Mouse (Mus musculus) embryo, embryonic 11 days (tissue): ENCODE measurements at regions not wholly inside any gene's neighbourhood (a gene's known extent, or its start where the extent isn't known, plus 50 kb on each side); places are given as distances from the start of the nearest gene placed in this dataset.
A peak's percentile ranks its signal among the peaks of the same experiment; 100 is the strongest.

ENCODE experiments used
- DNase-seq: peaks from one replicate; pipeline ENCODE4 v3.0.0-alpha.2; 2015

- no peak for DNase-seq
Measured at GRCm38 (mm10) chr7:114912109-114912508, 168.6 kb downstream of the Insc start.

GRCm38 (mm10) chr7:114922155-114922554, 178.7 kb downstream of the Insc start:
- DNase-seq: peak; percentile 84

DNA sequence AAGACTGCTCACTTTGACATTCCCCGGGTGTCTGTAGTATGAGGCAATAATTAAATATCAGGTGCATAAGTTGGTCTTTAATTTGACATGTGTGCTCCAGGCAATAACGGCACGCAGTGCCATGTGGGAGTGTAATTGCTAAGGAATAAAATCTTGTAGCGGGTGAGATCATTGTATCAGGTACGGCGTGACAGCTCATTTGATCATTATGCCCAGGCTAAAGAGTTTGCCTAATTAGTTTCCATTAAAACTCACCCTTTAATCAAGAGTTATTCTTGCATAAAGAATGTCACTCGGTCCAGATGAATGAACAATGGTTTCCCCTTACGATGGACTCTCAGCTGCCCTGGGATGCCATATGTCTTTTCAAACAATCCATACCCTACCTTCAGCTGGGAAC, 190.4 kb downstream of the Insc start:
- DNase-seq: no peak

DNA sequence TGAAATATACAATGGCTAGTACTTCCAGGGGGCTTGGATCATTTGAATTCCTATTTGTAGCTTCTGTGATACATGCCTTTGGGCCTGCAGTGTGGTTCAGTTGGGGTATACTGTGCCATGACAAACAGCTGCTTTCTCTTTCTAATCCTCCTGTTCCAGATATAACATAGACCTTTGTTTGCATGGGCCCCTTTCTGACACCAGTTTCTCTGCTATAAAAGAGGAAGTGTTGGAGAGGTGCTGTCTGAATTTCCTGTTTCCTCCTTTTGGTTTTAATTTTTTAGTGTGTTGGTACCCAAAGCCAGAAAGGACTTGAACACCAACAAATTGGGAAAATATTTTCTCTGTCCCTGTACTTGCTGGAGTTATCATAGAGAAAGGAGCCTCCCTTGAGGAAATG, 207.3 kb downstream of the Insc start:
- DNase-seq: no peak

DNA sequence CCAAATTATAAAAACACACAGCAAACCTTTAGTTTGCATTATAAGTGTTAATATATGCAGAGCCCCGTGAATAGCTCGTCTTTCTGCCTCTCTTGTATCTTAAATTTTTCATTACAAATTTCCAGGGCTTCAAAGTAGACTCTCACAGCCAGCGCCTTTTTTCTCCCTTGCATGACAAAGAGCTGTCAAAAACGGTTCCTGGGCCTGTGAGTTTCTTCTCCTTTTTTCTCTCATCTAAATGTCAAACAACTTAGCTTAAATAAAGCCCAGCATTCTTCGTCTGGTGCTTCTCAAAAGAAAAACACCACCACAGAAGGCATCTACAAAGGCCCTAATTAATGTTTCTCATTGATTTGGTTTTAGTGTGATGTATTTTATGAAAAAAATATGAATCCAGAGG, 219.7 kb downstream of the Insc start:
- no peak for DNase-seq

DNA sequence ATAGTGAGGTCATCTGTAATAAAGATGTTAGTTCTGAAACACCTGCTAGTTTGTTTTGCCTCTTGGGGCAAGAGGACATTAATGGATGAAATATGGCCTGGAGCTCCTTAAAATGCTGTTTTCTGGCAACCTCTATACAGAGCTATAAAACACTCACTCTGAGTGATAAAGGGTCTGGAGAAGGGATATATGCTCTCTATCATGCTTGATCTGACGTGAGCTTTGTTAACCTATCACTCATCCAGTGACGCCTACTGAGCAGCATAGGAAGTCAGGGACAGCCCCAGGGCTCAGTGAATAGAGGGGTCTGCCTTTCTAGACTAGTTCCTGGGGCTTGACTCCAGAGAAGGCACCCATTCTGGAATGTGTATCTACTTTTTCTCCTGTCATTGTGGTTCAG, 222.4 kb downstream of the Insc start:
- DNase-seq: no peak

GRCm38 (mm10) chr7:114986481-114986880, 243.0 kb downstream of the Insc start:
- no peak for DNase-seq

DNA sequence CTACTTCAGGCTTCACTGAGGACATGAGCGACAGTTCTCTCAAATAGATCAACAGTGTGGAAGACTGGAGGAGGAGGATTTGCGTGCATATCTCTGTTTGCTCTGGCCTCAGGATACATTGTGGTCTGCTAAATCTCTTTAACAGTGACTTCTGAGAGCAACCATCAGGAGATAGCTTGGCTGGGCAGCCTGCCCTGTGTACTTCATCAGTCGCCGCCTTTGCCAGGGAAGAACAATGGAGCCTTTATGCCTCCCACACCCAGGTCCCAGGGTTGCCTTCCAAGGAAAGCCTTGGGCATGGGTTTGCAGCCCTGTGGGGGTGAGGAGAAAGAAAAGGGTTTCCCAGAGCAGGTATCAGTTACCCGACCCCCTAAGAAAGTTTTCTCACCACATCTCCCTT, 247.8 kb downstream of the Insc start:
- no peak for DNase-seq

DNA sequence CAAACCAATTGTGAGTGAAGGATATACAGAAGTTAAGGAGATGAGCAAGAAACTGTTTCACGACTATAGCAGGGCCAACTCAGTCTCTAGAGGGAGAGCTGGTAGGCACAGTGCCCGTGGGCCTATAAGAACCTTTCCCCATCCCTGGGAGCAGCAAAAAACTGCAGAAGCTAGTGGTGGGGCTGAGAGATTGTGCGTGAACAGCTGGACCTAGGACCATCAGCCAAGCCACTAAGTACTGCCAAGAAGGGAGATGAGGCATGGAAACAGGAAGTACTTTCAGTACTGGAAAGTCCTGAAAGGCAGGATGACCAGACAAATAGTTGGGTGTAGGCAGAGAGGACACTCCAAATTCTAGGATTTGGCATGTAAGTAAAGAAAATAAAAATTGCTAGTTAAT, 248.9 kb downstream of the Insc start:
- DNase-seq: no peak

- no peak for DNase-seq
Measured at GRCm38 (mm10) chr7:115000796-115001524, 257.5 kb downstream of the Insc start.

GRCm38 (mm10) chr7:115014253-115014998, 270.9 kb downstream of the Insc start:
- peak; percentile 2 for DNase-seq

DNA sequence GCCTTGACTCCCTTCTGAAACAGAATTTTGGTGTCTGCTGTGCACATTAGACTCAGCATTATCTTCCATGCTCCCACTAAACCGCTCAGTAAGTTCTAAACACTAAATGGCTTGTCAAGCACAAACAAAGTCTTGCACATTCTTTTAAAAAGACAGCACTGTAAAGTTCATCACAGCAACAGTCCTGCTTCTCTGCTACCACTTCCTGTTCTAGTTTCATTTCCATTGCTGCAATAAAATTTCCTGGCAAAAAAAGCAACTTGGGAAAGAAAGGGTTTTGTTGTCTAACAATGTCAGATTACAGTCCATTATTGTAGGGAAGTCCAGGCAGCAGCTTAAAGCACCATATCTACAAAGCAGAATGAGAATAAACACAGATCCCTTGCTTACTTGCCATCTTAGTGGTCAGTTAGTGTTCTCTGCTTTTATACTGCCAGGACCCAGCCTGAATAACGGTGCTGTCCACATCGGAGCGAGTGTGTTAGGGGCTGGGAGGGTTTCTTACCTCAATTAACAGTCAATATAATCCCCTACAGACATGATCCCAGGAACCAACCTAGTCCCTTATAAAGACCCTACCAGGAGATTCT, 276.0 kb downstream of the Insc start:
- no peak for DNase-seq

GRCm38 (mm10) chr7:115020023-115020422, 276.5 kb downstream of the Insc start:
- DNase-seq: no peak

DNA sequence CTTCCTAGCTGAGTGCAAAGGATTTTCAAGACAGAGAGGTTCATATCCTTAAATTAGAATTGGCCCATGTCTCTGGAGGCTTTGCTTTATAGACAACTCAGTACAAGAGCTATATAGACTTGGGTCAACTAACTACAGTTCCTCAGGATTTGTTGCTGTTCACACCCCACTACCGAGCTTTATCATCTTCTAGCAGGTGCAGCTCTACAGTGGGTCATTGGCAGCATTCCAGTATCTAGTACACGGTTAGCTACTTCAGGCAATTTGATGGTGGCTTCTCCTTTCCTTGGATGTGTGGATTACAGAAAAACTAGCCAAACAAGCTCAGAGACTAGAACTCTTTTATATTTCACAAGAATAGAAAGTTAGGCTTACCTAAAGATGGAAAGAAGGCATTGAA, 282.3 kb downstream of the Insc start:
- DNase-seq: no peak

GRCm38 (mm10) chr7:115027685-115028084, 284.2 kb downstream of the Insc start:
- DNase-seq: no peak

DNA sequence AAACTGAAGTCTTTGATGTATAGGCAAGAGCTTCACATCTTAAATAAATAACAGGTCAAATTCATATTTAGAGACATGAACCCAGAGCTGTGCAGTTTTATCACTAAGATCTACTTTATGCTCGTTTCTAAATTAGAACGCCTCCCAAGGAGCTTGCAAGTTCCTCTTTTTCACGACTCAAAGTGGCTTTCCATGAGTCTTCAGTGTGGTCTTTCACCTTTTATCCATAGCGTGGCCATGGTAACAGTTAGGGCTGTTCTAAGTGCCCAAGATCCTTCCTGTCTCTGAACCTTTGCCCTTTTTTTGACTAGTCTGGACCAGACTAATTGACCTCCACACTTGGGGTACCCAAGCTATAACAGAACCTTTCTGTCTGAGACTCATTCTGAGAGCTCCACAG, 290.5 kb downstream of the Insc start:
- no peak for DNase-seq

GRCm38 (mm10) chr7:115055527-115055926, 312.0 kb downstream of the Insc start:
- DNase-seq: no peak

DNA sequence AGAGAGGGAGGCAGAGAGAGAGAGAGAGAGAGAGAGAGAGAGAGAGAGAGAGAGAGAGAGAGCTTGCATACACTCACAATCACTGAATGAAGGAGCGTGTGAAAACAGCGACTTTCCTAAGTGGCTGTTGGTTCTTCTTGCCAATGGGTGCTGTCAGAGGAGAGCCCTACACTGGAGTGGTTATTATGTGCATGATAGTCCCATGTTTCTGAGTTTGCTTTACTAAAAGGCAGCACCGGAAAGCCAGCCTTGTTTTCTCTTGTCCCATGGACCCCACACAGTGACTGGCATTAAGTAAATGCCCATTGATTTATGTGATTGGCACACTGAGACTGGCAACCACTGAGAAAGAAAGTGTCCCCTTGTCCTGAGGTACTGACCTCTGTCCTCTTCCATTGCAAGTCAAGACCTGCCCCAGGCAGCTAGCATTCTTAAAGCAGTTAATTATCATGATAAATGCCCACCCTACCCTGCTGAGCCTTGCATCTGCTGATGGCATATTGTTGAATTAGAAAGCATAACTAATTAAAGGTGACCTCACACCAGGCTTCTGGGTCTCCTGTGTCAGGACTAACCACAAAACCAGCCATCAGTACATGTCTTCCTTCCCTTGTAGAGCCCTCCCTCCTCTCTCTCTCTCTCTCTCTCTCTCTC, 313.6 kb downstream of the Insc start:
- peak; percentile 68 for DNase-seq

- no peak for DNase-seq
Measured at GRCm38 (mm10) chr7:115057736-115058135, 314.2 kb downstream of the Insc start.

- DNase-seq: no peak
Measured at GRCm38 (mm10) chr7:115060171-115060570, 316.7 kb downstream of the Insc start.

GRCm38 (mm10) chr7:115062817-115063216, 319.3 kb downstream of the Insc start:
- DNase-seq: no peak

DNA sequence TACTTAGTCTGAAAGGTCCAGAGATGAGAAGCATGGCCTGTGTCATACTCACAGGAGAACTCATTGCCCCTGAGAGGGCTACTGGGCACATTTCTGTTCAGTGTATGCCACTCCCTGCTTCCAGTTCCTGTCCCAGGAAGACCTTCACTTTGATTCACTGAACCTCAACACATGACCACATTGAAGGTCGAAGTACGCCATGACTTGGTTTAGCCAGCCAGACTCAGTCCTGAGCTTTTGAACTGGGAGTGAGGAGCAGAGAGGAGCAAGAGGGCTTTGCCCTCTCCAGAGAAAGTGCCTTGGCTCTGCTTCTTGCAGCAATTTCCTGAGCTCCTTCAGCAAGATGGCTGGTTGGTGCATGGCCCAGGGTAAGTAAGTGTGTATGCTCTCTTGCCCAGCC, 324.1 kb downstream of the Insc start:
- no peak for DNase-seq

- DNase-seq: no peak
Measured at GRCm38 (mm10) chr7:115073406-115073805, 329.9 kb downstream of the Insc start.

GRCm38 (mm10) chr7:115076781-115077180, 333.3 kb downstream of the Insc start:
- DNase-seq: no peak
